Mouse (Mus musculus): Measurements from ENCODE around the gene Syt14.

- TF ChIP-seq CTCF (IDR thresholded peaks at IDR 0.05; ENCODE audit: insufficient read depth, low read length) (no peak), POLR2A (IDR thresholded peaks at IDR 0.05; ENCODE audit: borderline replicate concordance, extremely low read depth, low read depth, low read length) (no peak)
These were observed 34.0 kb downstream of the Syt14 start for GRCm38 (mm10) chr1:193001587-193001986.
